Mouse (Mus musculus) embryonic facial prominence, embryonic 13.5 days (tissue): ENCODE results near the gene Gm16253. TPM values are rescaled to one million over a fixed set of nuclear protein-coding genes. Genes with fewer than 3 reads are reported as not detected.

ENCODE experiments used
- ATAC-seq: fragments of 200-750 bp; cut with Nextera tagmentation; 2 replicates; pipeline ENCODE4 v1.8.0; 2017; ENCODE audit warnings: low read depth; ENCODE audit not compliant: insufficient number of reproducible peaks, insufficient read depth, low FRiP score, low TSS enrichment
- H3K27ac ChIP-seq: fragments of 300-500 bp; sonication (generic); 2 replicates; pipeline ENCODE4 v1.5.1; 2015; ENCODE audit warnings: moderate library complexity, mild to moderate bottlenecking, inconsistent platforms
- H3K27me3 ChIP-seq: fragments of 300-500 bp; sonication (generic); 2 replicates; pipeline ENCODE4 v1.6.1; 2015; ENCODE audit warnings: mild to moderate bottlenecking, inconsistent platforms
- H3K36me3 ChIP-seq: fragments of 300-500 bp; sonication (generic); 2 replicates; pipeline ENCODE4 v1.6.1; 2015; ENCODE audit warnings: mild to moderate bottlenecking, inconsistent platforms
- H3K4me1 ChIP-seq: fragments of 300-500 bp; sonication (generic); 2 replicates; pipeline ENCODE4 v1.6.1; 2015; ENCODE audit warnings: inconsistent platforms
- H3K4me2 ChIP-seq: fragments of 300-500 bp; sonication (generic); 2 replicates; pipeline ENCODE4 v1.6.1; 2015; ENCODE audit warnings: moderate library complexity, mild to moderate bottlenecking, inconsistent platforms
- H3K4me3 ChIP-seq: fragments of 300-500 bp; sonication (generic); 2 replicates; pipeline ENCODE4 v1.5.1; 2015; ENCODE audit warnings: mild to moderate bottlenecking, inconsistent platforms
- H3K9ac ChIP-seq: fragments of 300-500 bp; sonication (generic); 2 replicates; pipeline ENCODE4 v1.6.1; 2015; ENCODE audit warnings: mild to moderate bottlenecking, inconsistent platforms
- H3K9me3 ChIP-seq: fragments of 300-500 bp; sonication (generic); 2 replicates; pipeline ENCODE4 v1.6.1; 2016; ENCODE audit warnings: inconsistent platforms
- WGBS: fragments of 180-500 bp; shearing (Covaris S2); methylation state at CpG from one replicate; pipeline ENCODE4 v1.1.7; 2015; ENCODE audit warnings: mixed read lengths; 5-methylcytosine and 5-hydroxymethylcytosine counted together
- polyA plus RNA-seq: library from polyadenylated mRNA; unstranded; fragments of >200 nt; fragmentation: Nextera tagmentation; extraction: Ambion mirVana; gene quantifications from 2 replicates; pipeline ENCODE4 v1.2.1, GENCODE M21; 2015

Gene Gm16253
- polyA plus RNA-seq, 1 experiment from 2014 or later: 1.5 TPM

GRCm38 (mm10) chr3:96547389-96547960 is 29.3 kb upstream of the Gm16253 start:
- peaks cover 8% of the 10 kb centered on the region; the same call in 1 of the 2 replicates for H3K4me1 ChIP-seq
- H3K9ac ChIP-seq: peak overlapping the region; percentile 40; the same call in 1 of the 2 replicates
- H3K4me2 ChIP-seq: peak overlapping the region; percentile 51
- 0 out of 2 replicates have a peak, but pooled peaks have one; percentile 56 for ATAC-seq
- no peaks in the 10 kb centered on the region for H3K9me3 ChIP-seq
- peaks cover 6% of the 10 kb centered on the region for H3K27me3 ChIP-seq
- H3K27ac ChIP-seq: no peak overlapping the region
- H3K36me3 ChIP-seq: no peaks in the 10 kb centered on the region
- peak overlapping the region; percentile 19; the same call in 1 of the 2 replicates for H3K4me3 ChIP-seq
- WGBS: 8% methylated on average over 14 of the region's 14 CpGs

GRCm38 (mm10) chr3:96548824-96549223 is 28.0 kb upstream of the Gm16253 start:
- no peaks in the 10 kb centered on the region for H3K36me3 ChIP-seq
- H3K27me3 ChIP-seq: peaks cover 6% of the 10 kb centered on the region; the same call in 1 of the 2 replicates
- H3K4me2 ChIP-seq: no peak overlapping the region
- H3K4me3 ChIP-seq: no peak overlapping the region
- no peak overlapping the region for H3K9ac ChIP-seq
- WGBS: 77% methylated on average over 7 of the region's 7 CpGs
- no peaks in the 10 kb centered on the region for H3K9me3 ChIP-seq
- no peak overlapping the region for H3K27ac ChIP-seq
- peaks cover 8% of the 10 kb centered on the region; the same call in 1 of the 2 replicates for H3K4me1 ChIP-seq
- no peak for ATAC-seq

- H3K4me1 ChIP-seq: peaks cover 8% of the 10 kb centered on the region; the same call in 1 of the 2 replicates
- H3K9ac ChIP-seq: no peak overlapping the region
- H3K4me2 ChIP-seq: no peak overlapping the region
- WGBS: 60% methylated on average over 5 of the region's 5 CpGs
- ATAC-seq: no peak
- H3K27ac ChIP-seq: no peak overlapping the region
- H3K4me3 ChIP-seq: no peak overlapping the region
- H3K36me3 ChIP-seq: no peaks in the 10 kb centered on the region
- H3K9me3 ChIP-seq: no peaks in the 10 kb centered on the region
- peaks cover 6% of the 10 kb centered on the region; the same call in 1 of the 2 replicates for H3K27me3 ChIP-seq
These were observed 27.4 kb upstream of the Gm16253 start for GRCm38 (mm10) chr3:96549346-96549745.

- no peaks in the 10 kb centered on the region for H3K36me3 ChIP-seq
- H3K4me1 ChIP-seq: peaks cover 21% of the 10 kb centered on the region
- H3K27me3 ChIP-seq: peaks cover 3% of the 10 kb centered on the region; the same call in 1 of the 2 replicates
- 0 out of 2 replicates have a peak overlapping the region, but pooled peaks have one; percentile 11 for H3K9ac ChIP-seq
- ATAC-seq: no peak
- no peaks in the 10 kb centered on the region for H3K9me3 ChIP-seq
- H3K4me3 ChIP-seq: no peak overlapping the region
- peak overlapping the region; percentile 39; the same call in 1 of the 2 replicates for H3K27ac ChIP-seq
- WGBS: 10% methylated on average over 8 of the region's 8 CpGs
- no peak overlapping the region for H3K4me2 ChIP-seq
These were observed 25.6 kb upstream of the Gm16253 start for GRCm38 (mm10) chr3:96551203-96551602.

- Histone ChIP-seq H3K4me3 (no peak overlapping the region), H3K9ac (no peak overlapping the region), H3K4me2 (no peak overlapping the region), H3K27me3 (no peaks in the 10 kb centered on the region), H3K36me3 (no peaks in the 10 kb centered on the region), H3K9me3 (no peaks in the 10 kb centered on the region), H3K27ac (no peak overlapping the region), H3K4me1 (peaks cover 28% of the 10 kb centered on the region)
- 71% methylated on average over 7 of the region's 7 CpGs for WGBS
- ATAC-seq: no peak
These were observed 24.9 kb upstream of the Gm16253 start for GRCm38 (mm10) chr3:96551890-96552289.

GRCm38 (mm10) chr3:96553601-96554000 is 23.2 kb upstream of the Gm16253 start:
- Histone ChIP-seq H3K4me3 (no peak overlapping the region), H3K27me3 (no peaks in the 10 kb centered on the region), H3K4me1 (peaks cover 31% of the 10 kb centered on the region), H3K27ac (no peak overlapping the region), H3K36me3 (no peaks in the 10 kb centered on the region), H3K9me3 (no peaks in the 10 kb centered on the region), H3K9ac (no peak overlapping the region), H3K4me2 (no peak overlapping the region)
- 82% methylated on average over 6 of the region's 6 CpGs for WGBS
- ATAC-seq: no peak

- whole genome bisulfite sequencing: 78% methylated on average over 6 of the region's 6 CpGs
- H3K4me2 ChIP-seq: no peak overlapping the region
- no peak for ATAC-seq
- peaks cover 31% of the 10 kb centered on the region for H3K4me1 ChIP-seq
- H3K9ac ChIP-seq: no peak overlapping the region
- H3K27ac ChIP-seq: 0 out of 2 replicates have a peak overlapping the region, but pooled peaks have one; percentile 16
- H3K9me3 ChIP-seq: no peaks in the 10 kb centered on the region
- no peaks in the 10 kb centered on the region for H3K36me3 ChIP-seq
- no peaks in the 10 kb centered on the region for H3K27me3 ChIP-seq
- H3K4me3 ChIP-seq: no peak overlapping the region
These were observed 22.5 kb upstream of the Gm16253 start for GRCm38 (mm10) chr3:96554251-96554650.

GRCm38 (mm10) chr3:96555041-96555596 is 21.7 kb upstream of the Gm16253 start:
- no peak for ATAC-seq
- Histone ChIP-seq H3K9me3 (no peaks in the 10 kb centered on the region), H3K9ac (no peak overlapping the region), H3K27me3 (no peaks in the 10 kb centered on the region), H3K36me3 (peaks cover 8% of the 10 kb centered on the region), H3K4me3 (no peak overlapping the region), H3K4me1 (peaks cover 40% of the 10 kb centered on the region), H3K4me2 (no peak overlapping the region), H3K27ac (peak overlapping the region; percentile 80)
- 47% methylated on average over 12 of the region's 12 CpGs for WGBS

- Histone ChIP-seq H3K36me3 (peaks cover 18% of the 10 kb centered on the region), H3K9me3 (no peaks in the 10 kb centered on the region), H3K4me3 (peak overlapping the region; percentile 79), H3K27me3 (no peaks in the 10 kb centered on the region), H3K9ac (peak overlapping the region; percentile 93; the same call in 1 of the 2 replicates), H3K4me2 (peak overlapping the region; percentile 89), H3K4me1 (peaks cover 50% of the 10 kb centered on the region), H3K27ac (0 out of 2 replicates have a peak overlapping the region, but pooled peaks have one; percentile 80)
- 74% methylated on average over 15 of the region's 15 CpGs for WGBS
- no peak for ATAC-seq
These were observed 20.7 kb upstream of the Gm16253 start for GRCm38 (mm10) chr3:96555999-96556614.

GRCm38 (mm10) chr3:96556651-96557635 is 19.8 kb upstream of the Gm16253 start:
- Histone ChIP-seq H3K4me1 (peaks cover 47% of the 10 kb centered on the region), H3K27me3 (no peaks in the 10 kb centered on the region), H3K9me3 (no peaks in the 10 kb centered on the region), H3K4me3 (peak overlapping the region; percentile 79), H3K27ac (peak overlapping the region; percentile 92), H3K9ac (peak overlapping the region; percentile 93), H3K4me2 (peak overlapping the region; percentile 89), H3K36me3 (peaks cover 22% of the 10 kb centered on the region)
- no peak for ATAC-seq
- WGBS: 3% methylated on average over 22 of the region's 22 CpGs

GRCm38 (mm10) chr3:96557694-96558093 is 19.1 kb upstream of the Gm16253 start, which contains the start of gene Txnip:
Gene Txnip (plus strand): TSS chr3:96557957.
- H3K27ac ChIP-seq: peak within 1 kb of the TSS; percentile 92
- peaks cover 22% of the 10 kb centered on the region for H3K36me3 ChIP-seq
- H3K9me3 ChIP-seq: no peaks in the 10 kb centered on the region
- H3K4me2 ChIP-seq: peak within 1 kb of the TSS; percentile 89
- WGBS: under 1% methylated on average over 26 of the region's 26 CpGs
- peak within 1 kb of the TSS; percentile 93 for H3K9ac ChIP-seq
- no peaks in the 10 kb centered on the region for H3K27me3 ChIP-seq
- H3K4me3 ChIP-seq: peak within 1 kb of the TSS; percentile 79
- peak; percentile 99 for ATAC-seq
- H3K4me1 ChIP-seq: peaks cover 46% of the 10 kb centered on the region
